15 mouse cellular contexts compared by ENCODE assay signal in genomic region chr14:46994704-46995103, GRCm38 (mm10).
"Had no signal": no experiment of that assay in that cellular context is flagged by ENCODE, and none has a peak within 500 bp of the region (broad histone marks: within the 10 kb centered on the region; RNA-seq: fewer than 3 reads in every experiment).

No protein-coding gene starts in this region.

- H3K4me3 ChIP-seq: layer of hippocampus, adult 2 months; limb, embryonic 15.5 days; liver, embryonic 12.5 days; lung, embryonic 15.5 days; megakaryocyte, embryonic 14.5 days; midbrain, embryonic 15.5 days; neural tube, embryonic 13.5 days had no signal

- H3K9me3 ChIP-seq: limb, embryonic 15.5 days; liver, embryonic 12.5 days; lung, embryonic 15.5 days; megakaryocyte, embryonic 14.5 days; midbrain, embryonic 15.5 days; neural tube, embryonic 13.5 days had no signal

- H3K27ac ChIP-seq: layer of hippocampus, adult 2 months; limb, embryonic 15.5 days; liver, embryonic 12.5 days; lung, embryonic 15.5 days; midbrain, embryonic 15.5 days; neural tube, embryonic 13.5 days; stomach, postnatal 0 days had no signal

- ATAC-seq: liver, embryonic 12.5 days; midbrain, embryonic 15.5 days had no signal

- H3K27me3 ChIP-seq: limb, embryonic 15.5 days; liver, embryonic 12.5 days; lung, embryonic 15.5 days; midbrain, embryonic 15.5 days; neural tube, embryonic 13.5 days had no signal

- H3K9ac ChIP-seq: limb, embryonic 15.5 days; liver, embryonic 12.5 days; lung, embryonic 15.5 days; midbrain, embryonic 15.5 days; neural tube, embryonic 13.5 days had no signal

- H3K4me2 ChIP-seq: limb, embryonic 15.5 days; liver, embryonic 12.5 days; lung, embryonic 15.5 days; midbrain, embryonic 11.5 days; midbrain, embryonic 15.5 days; neural tube, embryonic 13.5 days had no signal

- DNase-seq: kidney, adult 18-20 months; kidney, postnatal 10 days; kidney, postnatal 4 days; left cerebral cortex, postnatal 4 days; right cerebral cortex, postnatal 14 days; thymus, postnatal 14 days had no signal

- H3K36me3 ChIP-seq: limb, embryonic 15.5 days; liver, embryonic 12.5 days; lung, embryonic 15.5 days; midbrain, embryonic 15.5 days; neural tube, embryonic 13.5 days had no signal

- H3K4me1 ChIP-seq: liver, embryonic 12.5 days; megakaryocyte, embryonic 14.5 days had no signal
